Comparison of ENCODE assay signal across 27 mouse cellular contexts in the genomic region with DNA sequence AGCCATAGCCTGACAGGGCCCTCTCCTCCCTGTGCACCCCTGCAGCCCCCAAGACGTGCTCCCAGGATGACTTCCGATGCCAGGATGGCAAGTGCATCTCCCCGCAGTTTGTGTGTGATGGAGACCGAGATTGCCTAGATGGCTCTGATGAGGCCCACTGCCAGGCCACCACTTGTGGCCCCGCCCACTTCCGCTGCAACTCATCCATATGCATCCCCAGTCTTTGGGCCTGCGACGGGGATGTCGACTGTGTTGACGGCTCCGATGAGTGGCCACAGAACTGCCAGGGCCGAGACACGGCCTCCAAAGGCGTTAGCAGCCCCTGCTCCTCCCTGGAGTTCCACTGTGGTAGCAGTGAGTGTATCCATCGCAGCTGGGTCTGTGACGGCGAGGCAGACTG. TPM values are rescaled to one million over a fixed set of nuclear protein-coding genes. Genes with fewer than 3 reads are reported as not detected.
DNase-seq lines count a peak whose midpoint lies in the region; ATAC-seq lines count a peak whose summit lies in the region.
"Had no signal": no experiment of that assay in that cellular context is flagged by ENCODE, and none has a peak within 500 bp of the region (broad histone marks: within the 10 kb centered on the region; RNA-seq: fewer than 3 reads in every experiment).

No protein-coding gene starts in this region.

- H3K9me3 ChIP-seq in intestine, embryonic 15.5 days = no peaks in the 10 kb centered on the region
- H3K9me3 ChIP-seq: embryonic facial prominence, embryonic 12.5 days; embryonic facial prominence, embryonic 15.5 days; forebrain, embryonic 15.5 days; heart, embryonic 12.5 days; heart, embryonic 15.5 days; hindbrain, embryonic 10.5 days; hindbrain, embryonic 13.5 days had no signal

- intact Hi-C loops in gastrocnemius, postnatal 36 days (cut with DNase I) = no loop called here

- no peak overlapping the region for H3K4me2 ChIP-seq in intestine, embryonic 15.5 days (replicated peaks)
- H3K4me2 ChIP-seq: embryonic facial prominence, embryonic 12.5 days; embryonic facial prominence, embryonic 15.5 days; forebrain, embryonic 15.5 days; heart, embryonic 12.5 days; heart, embryonic 15.5 days; hindbrain, embryonic 13.5 days had no signal

- H3K4me1 ChIP-seq in intestine, embryonic 15.5 days (replicated peaks) = peaks cover 15% of the 10 kb centered on the region
- H3K4me1 ChIP-seq: embryonic facial prominence, embryonic 12.5 days; forebrain, embryonic 15.5 days had no signal

- peaks cover 71% of the 10 kb centered on the region for H3K36me3 ChIP-seq in intestine, embryonic 15.5 days

- H3K4me3 ChIP-seq in intestine, embryonic 15.5 days (replicated peaks) = no peak overlapping the region
- H3K4me3 ChIP-seq: embryonic facial prominence, embryonic 12.5 days; embryonic facial prominence, embryonic 15.5 days; forebrain, embryonic 15.5 days; gastrocnemius, adult 2 months; heart, embryonic 12.5 days; heart, embryonic 15.5 days; hindbrain, embryonic 10.5 days; hindbrain, embryonic 13.5 days had no signal

- peak overlapping the region; percentile 52; the same call in 1 of the 2 replicates for H3K27ac ChIP-seq in intestine, embryonic 15.5 days
- H3K27ac ChIP-seq: embryonic facial prominence, embryonic 12.5 days; embryonic facial prominence, embryonic 15.5 days; forebrain, embryonic 15.5 days; gastrocnemius, adult 2 months; heart, embryonic 15.5 days; hindbrain, embryonic 10.5 days; hindbrain, embryonic 13.5 days had no signal

- peak; percentile 4; the same call in 1 of the 2 replicates for ATAC-seq in intestine, embryonic 15.5 days
- no peak for ATAC-seq in inflammation-experienced regulatory T-cells, adult 6 months
- ATAC-seq: forebrain, embryonic 15.5 days; hindbrain, embryonic 16.5 days had no signal

- peak; percentile 85 for DNase-seq in heart, adult 11 months
- no peak for DNase-seq in heart, adult 18-20 months
- peak; percentile 47 for DNase-seq in ES-CJ7 (ENCODE audit: low read depth, low spot score)
- DNase-seq in ZHBTc4 (ENCODE audit: low read depth, low spot score) = peak; percentile 77
- DNase-seq in gastrocnemius, adult 18-20 months (ENCODE audit: low spot score) = no peak
- DNase-seq in gastrocnemius, postnatal 36 days = no peak
- DNase-seq: adrenal gland, postnatal 14 days; B cell, adult 2 months; cerebellum, adult 11-12 months; cerebellum, adult 9-10 months; cerebellum, postnatal 25 days; gastrocnemius, adult 2 months; gastrocnemius, postnatal 25 days; heart, postnatal 10 days; heart, postnatal 36 days; kidney, adult 2 months had no signal

- WGBS in intestine, embryonic 15.5 days = 91% methylated on average over 17 of the region's 17 CpGs

- H3K9ac ChIP-seq in intestine, embryonic 15.5 days = no peak overlapping the region
- H3K9ac ChIP-seq: embryonic facial prominence, embryonic 12.5 days; embryonic facial prominence, embryonic 15.5 days; forebrain, embryonic 15.5 days; heart, embryonic 12.5 days; heart, embryonic 15.5 days; hindbrain, embryonic 13.5 days had no signal

- H3K27me3 ChIP-seq in intestine, embryonic 15.5 days (replicated peaks) = no peaks in the 10 kb centered on the region
- H3K27me3 ChIP-seq: CH12.LX; embryonic facial prominence, embryonic 12.5 days; embryonic facial prominence, embryonic 15.5 days; forebrain, embryonic 15.5 days; heart, embryonic 12.5 days; heart, embryonic 15.5 days; hindbrain, embryonic 13.5 days had no signal

RNA-seq across cellular contexts. Expression of a gene that starts 10.2 kb away (rescaled TPM):
- 1 to 10 TPM; 1.9 to 2.4 TPM for total RNA-seq in heart, adult 18-20 months (2021)
- 76.7 and 81.2 TPM in 2 replicates for polyA plus RNA-seq in intestine, embryonic 15.5 days (2015; fragmentation: Nextera tagmentation; extraction: Ambion mirVana)
- total RNA-seq in gastrocnemius, adult 18-20 months (2021) = 1 to 10 TPM; 2.4 to 2.6 TPM
- 10 to 100 TPM in 2 of 3 experiments, 1 to 10 TPM in 1; 9.2 to 21.2 (median 14.6) TPM for polyA plus RNA-seq in inflammation-experienced regulatory T-cells, adult 6 months (2017; shearing (Covaris generic))
- total RNA-seq in gastrocnemius, postnatal 36 days (2021) = 1 to 10 TPM; 2.4 to 3.5 TPM

RNA-seq across cellular contexts. Expression of a gene that starts 26.7 kb away (rescaled TPM):
- total RNA-seq in heart, adult 18-20 months (2021) = 1 to 10 TPM; 4.7 to 6.4 TPM
- 94.2 and 107 TPM in 2 replicates for polyA plus RNA-seq in intestine, embryonic 15.5 days (2015; fragmentation: Nextera tagmentation; extraction: Ambion mirVana)
- 1 to 10 TPM; 1.9 TPM for total RNA-seq in gastrocnemius, adult 18-20 months (2021)
- 10 to 100 TPM in 1 of 3 experiments, 1 to 10 TPM in 2; 5.5 to 54.9 (median 8.6) TPM for polyA plus RNA-seq in inflammation-experienced regulatory T-cells, adult 6 months (2017; shearing (Covaris generic))
- 1 to 10 TPM in 1 of 2 experiments, under 1 TPM in 1; 0.64 to 1.8 TPM for total RNA-seq in gastrocnemius, postnatal 36 days (2021)

Comparison
In these comparisons a context has a peak if more than half of its experiments do, and no peak if none do; other contexts are left out.
1. DNase-seq: peak in heart, adult 11 months (single experiment), ES-CJ7 (single experiment) and ZHBTc4 (single experiment); none in heart, adult 18-20 months (0 of 2), gastrocnemius, adult 18-20 months (single experiment) and gastrocnemius, postnatal 36 days (0 of 2).